Mouse (Mus musculus) spleen, postnatal 36 days (tissue): Measurements from ENCODE around the gene Cacna1d.

Experiments
- DNase-seq, 2 experiments: peaks; one replicate each; pipeline ENCODE4 v3.0.0; 2022; ENCODE audit warnings: low spot score in 2 of 2, mixed read lengths in 1 of 2

Cacna1d gene

DNA sequence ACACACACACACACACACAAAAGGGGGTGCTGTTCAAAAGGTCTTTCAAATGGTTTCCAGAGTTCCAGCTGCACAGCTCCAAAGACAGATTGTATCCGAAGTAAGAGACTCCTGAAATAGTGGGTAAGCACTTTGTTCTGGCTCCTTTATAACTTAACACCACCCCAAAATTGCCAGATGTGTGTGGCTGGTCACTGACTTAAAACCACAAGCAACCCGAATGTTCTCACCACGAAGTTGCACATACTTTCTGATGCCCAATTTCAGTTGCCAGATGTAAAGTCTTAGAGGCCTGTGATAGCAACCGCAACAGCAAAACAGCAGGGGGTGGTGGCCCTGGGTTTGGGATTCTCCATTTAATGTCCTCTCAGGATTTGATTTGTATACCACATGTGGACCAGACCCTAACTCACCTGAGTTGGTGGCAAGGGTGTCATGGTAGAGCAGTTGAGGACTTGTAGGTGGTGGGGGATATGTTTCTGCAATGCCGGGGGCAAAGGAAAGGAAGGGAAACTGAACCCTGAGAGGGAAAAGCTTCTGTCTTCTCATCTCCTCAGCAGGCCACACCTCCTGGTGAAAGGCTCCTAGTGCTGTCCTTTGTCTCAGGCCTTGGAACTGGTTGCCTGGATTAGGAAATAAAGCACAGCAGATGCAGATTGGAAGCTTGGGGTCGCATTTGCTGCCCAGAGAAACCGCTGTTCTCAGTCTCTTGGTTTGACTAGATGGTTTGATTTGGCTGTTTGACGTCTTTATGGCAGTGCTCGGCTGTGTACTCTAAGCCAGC lies 471.3 kb downstream of the Cacna1d start:
- no peak for DNase-seq

- no peak for DNase-seq
Measured at GRCm38 (mm10) chr14:30019375-30019774, 471.9 kb downstream of the Cacna1d start.

GRCm38 (mm10) chr14:30018846-30019245 lies 472.4 kb downstream of the Cacna1d start:
- DNase-seq: no peak

DNA sequence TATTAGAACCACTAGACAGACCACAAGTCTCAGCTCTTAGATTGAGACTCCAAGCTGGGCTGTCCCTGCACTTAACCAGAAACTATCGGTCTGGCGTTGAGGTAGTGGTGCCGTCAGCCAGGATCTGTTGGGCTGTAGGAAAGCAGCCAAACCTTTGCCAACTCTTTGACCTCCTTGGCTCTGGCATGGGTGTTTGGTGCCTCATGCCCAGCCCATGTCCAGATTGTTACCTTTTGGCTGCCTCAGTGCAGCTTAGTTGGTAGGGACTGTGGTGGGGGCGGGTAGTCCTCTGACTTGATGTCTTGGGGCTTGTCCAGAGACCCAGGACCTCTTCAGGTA lies 472.8 kb downstream of the Cacna1d start:
- DNase-seq: no peak

DNA sequence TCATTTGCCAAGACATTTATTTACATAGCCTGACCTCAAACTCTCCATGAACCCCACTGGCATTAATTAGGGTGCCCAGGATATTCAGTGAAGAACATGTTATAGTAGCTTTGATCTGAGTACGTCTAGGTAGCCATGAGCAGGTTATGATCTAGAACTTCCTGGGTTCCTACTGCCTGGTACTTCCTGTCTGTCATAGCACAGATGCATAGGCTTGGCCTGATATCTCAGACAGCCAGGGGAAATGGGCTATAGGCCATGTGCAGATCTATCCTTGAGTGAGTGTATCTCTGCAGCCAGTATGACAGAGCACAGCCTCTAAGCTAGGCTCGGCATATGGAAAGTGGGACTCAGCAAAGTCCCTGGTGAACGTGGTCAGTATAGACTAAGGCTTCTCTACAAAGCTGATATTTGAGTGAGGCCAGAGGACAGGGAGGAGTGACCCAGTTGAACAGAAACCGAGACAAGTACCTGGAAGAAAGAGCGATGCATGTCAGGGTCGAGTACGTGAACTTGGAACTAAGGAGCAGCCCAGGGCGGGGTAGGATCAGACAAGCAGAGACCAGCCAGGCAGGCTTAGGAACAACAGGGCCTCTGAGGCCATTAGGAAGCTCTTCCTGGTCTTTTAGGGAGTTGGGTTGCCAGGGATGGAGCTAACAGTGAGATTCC lies 473.3 kb downstream of the Cacna1d start:
- no peak for DNase-seq

DNA sequence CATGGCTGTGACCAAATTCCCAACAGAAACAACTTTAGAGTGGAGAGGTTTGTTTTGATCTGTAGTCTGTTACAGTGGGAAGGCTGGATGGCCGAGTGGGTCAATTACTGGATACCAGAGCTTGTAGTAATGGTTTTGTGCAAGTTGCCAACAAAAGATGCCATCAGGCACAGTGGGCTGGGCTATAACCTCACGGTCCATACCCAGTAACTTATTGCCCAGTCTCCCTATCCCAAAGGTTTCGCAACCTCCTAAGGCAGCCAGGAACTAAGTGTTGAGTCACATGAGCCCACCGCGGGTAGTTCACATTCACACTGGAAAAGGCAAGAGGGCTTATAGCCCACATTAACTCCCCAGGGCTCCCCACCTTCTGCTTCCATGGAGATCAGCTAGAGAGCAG lies 474.6 kb downstream of the Cacna1d start:
- DNase-seq: no peak

DNA sequence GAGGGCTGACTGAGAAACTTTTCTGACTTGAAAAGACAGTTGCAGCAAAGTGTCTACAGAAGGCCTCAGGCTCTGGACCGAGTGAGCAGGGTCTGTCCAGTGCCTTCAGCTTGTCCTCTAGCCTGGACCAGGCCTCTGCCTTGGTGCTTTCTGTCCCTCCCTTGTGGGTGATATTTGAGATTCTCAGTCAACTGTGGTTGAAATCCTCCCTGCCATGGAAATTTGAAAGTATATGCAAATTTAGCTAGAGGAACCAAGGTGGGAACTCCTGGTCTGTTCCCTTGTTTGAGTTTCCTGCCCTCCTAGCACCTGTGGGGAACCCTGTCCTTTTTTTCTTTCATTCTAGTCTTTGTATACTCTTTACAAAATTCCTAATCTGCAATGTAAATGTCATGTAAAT lies 476.2 kb downstream of the Cacna1d start:
- no peak for DNase-seq

- DNase-seq: no peak
Measured at GRCm38 (mm10) chr14:30014487-30014886, 476.8 kb downstream of the Cacna1d start.

- no peak for DNase-seq
Measured at GRCm38 (mm10) chr14:30011886-30012560, 479.2 kb downstream of the Cacna1d start.

DNA sequence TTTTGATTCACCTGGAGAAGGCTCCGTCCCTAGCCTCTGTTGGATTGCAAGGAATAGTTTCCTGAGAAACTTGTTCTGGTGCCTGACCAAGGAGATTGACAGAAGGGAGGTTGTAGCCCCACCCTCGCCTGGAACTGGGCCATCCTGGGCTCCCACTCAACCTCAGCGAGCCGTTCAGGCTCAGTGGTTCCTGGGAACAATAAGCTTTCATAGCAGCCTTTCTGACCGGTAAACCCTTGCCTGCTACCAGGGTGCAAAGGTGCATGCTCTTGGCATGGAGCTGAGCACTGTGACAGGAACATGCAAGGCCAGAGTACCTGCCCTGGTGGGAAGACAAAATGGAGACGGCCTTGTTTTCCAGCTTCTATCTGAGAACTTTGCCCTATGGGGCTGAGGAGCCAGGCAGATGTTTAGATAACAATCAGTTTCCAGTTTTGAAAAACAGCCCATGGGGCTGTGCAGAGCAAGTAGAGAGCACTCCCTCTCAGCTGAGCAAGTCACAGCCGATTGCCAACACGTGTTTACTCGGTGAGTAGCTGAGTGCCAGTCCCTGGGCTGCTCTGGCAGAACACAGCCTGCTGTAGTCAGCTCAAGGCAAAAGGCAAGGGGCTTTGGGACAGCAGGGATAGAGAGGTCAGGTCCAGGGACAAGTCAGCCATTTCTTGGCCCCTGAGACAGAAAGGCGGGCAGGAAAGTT lies 481.2 kb downstream of the Cacna1d start:
- DNase-seq: no peak

GRCm38 (mm10) chr14:30008733-30009575 lies 482.3 kb downstream of the Cacna1d start, which contains the start of the genes Il17rb and Chdh:
TSS of gene Il17rb (minus strand) at chr14:30008896.
TSS of gene Chdh (plus strand) at chr14:30009023.
- no peak for DNase-seq

DNA sequence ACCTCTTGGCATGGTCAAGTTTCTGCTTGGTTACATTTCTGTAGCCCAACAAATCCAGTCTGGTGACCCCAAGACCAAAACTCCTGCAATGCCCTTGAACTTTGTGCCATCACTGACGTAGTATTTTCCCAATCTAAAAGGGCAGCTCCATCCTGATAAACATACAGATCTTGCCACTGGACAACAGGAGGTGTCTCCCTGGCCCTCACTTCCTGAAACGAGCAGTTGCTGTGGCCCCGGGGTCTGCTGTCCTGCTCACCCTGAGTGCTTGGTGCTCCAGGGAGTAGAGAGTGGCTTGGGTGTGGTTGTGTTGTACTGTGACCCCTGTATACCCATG lies 491.8 kb downstream of the Cacna1d start:
- no peak for DNase-seq

- DNase-seq: no peak
Measured at GRCm38 (mm10) chr14:29998747-29999474, 492.3 kb downstream of the Cacna1d start.

DNA sequence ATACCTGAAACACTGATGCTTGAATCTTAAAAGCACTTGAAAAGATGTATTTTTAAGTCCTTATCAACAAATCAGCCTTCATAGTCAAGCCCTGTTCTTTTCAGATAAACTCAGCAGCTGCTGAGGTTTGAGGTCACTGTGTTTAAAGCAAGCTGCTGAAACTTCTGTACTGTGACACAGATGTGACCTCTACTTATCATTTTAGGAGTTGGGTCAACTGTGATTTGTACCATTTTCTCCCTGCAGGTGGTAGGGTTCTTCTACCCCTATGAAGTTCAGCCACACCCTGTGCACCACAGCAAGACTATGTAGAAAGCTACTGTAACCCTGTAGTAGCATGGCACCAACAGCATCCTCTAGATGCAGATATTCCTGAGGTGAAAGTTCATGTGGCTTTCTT lies 493.9 kb downstream of the Cacna1d start:
- DNase-seq: no peak

GRCm38 (mm10) chr14:29996000-29996751 lies 495.1 kb downstream of the Cacna1d start:
- DNase-seq: no peak

GRCm38 (mm10) chr14:29994976-29995375 lies 496.3 kb downstream of the Cacna1d start:
- DNase-seq: no peak
